Mouse (Mus musculus) limb, embryonic 12.5 days (tissue): ENCODE data around the gene Nfkbid. TPM values are rescaled to one million over a fixed set of nuclear protein-coding genes. Genes with fewer than 3 reads are reported as not detected.

ENCODE experiments used
- ATAC-seq: fragments of 200-750 bp; cut with Nextera tagmentation; 2 replicates; pipeline ENCODE4 v1.8.0; 2017; ENCODE audit warnings: low read depth, moderate TSS enrichment; ENCODE audit not compliant: insufficient number of reproducible peaks, insufficient read depth, low FRiP score, low TSS enrichment
- H3K27ac ChIP-seq: fragments of 300-500 bp; sonication (generic); 2 replicates; pipeline ENCODE4 v1.5.1; 2016; ENCODE audit warnings: mild to moderate bottlenecking, moderate library complexity
- H3K27me3 ChIP-seq: fragments of 300-500 bp; sonication (generic); 2 replicates; pipeline ENCODE4 v1.6.1; 2016; ENCODE audit warnings: mild to moderate bottlenecking, moderate library complexity
- H3K36me3 ChIP-seq: fragments of 300-500 bp; sonication (generic); 2 replicates; pipeline ENCODE4 v1.6.1; 2016; ENCODE audit warnings: mild to moderate bottlenecking, moderate library complexity
- H3K4me1 ChIP-seq: fragments of 300-500 bp; sonication (generic); replicated peaks from 2 replicates; pipeline ENCODE4 v1.6.1; 2016
- H3K4me2 ChIP-seq: fragments of 300-500 bp; sonication (generic); 2 replicates; pipeline ENCODE4 v1.6.1; 2016; ENCODE audit warnings: mild to moderate bottlenecking, moderate library complexity
- H3K4me3 ChIP-seq: fragments of 300-500 bp; sonication (generic); replicated peaks from 2 replicates; pipeline ENCODE4 v1.5.1; 2016; ENCODE audit warnings: mild to moderate bottlenecking
- H3K9ac ChIP-seq: fragments of 300-500 bp; sonication (generic); replicated peaks from 2 replicates; pipeline ENCODE4 v1.6.1; 2016; ENCODE audit warnings: mild to moderate bottlenecking, moderate library complexity
- H3K9me3 ChIP-seq: fragments of 300-500 bp; sonication (generic); 2 replicates; pipeline ENCODE4 v1.6.1; 2016; ENCODE audit warnings: mild to moderate bottlenecking, moderate library complexity
- WGBS: fragments of 180-500 bp; shearing (Covaris S2); methylation state at CpG from one replicate; pipeline ENCODE4 v1.1.7; 2016; 5-methylcytosine and 5-hydroxymethylcytosine counted together
- polyA plus RNA-seq: library from polyadenylated mRNA; unstranded; fragments of >200 nt; fragmentation: Nextera tagmentation; extraction: Ambion mirVana; gene quantifications from 2 replicates; pipeline ENCODE4 v1.2.1, GENCODE M21; 2016

The Nfkbid gene
- polyA plus RNA-seq, 1 experiment from 2014 or later = 1.3 TPM

GRCm38 (mm10) chr7:30409789-30410188, 11.7 kb upstream of the Nfkbid start:
- 33% methylated on average over 2 of the region's 2 CpGs for WGBS
- H3K36me3 ChIP-seq = no peaks in the 10 kb centered on the region

GRCm38 (mm10) chr7:30411023-30411422, 10.5 kb upstream of the Nfkbid start:
- Histone ChIP-seq H3K4me1 (no peaks in the 10 kb centered on the region), H3K36me3 (no peaks in the 10 kb centered on the region), H3K4me3 (no peak overlapping the region), H3K9ac (no peak overlapping the region), H3K4me2 (no peak overlapping the region), H3K27ac (no peak overlapping the region), H3K27me3 (peaks cover 11% of the 10 kb centered on the region; the same call in 1 of the 2 replicates), H3K9me3 (no peaks in the 10 kb centered on the region)
- no peak for ATAC-seq
- 69% methylated on average over 3 of the region's 3 CpGs for WGBS

More at GRCm38 (mm10) chr7:30409789-30410188, 11.7 kb upstream of the Nfkbid start:
- H3K4me1 ChIP-seq = no peaks in the 10 kb centered on the region
- H3K9me3 ChIP-seq = no peaks in the 10 kb centered on the region
- peaks cover 11% of the 10 kb centered on the region; the same call in 1 of the 2 replicates for H3K27me3 ChIP-seq
- no peak for ATAC-seq
- no peak overlapping the region for H3K27ac ChIP-seq
- no peak overlapping the region for H3K9ac ChIP-seq
- no peak overlapping the region for H3K4me2 ChIP-seq
- H3K4me3 ChIP-seq = no peak overlapping the region

GRCm38 (mm10) chr7:30412735-30413147, 8.8 kb upstream of the Nfkbid start:
- Histone ChIP-seq H3K9ac (no peak overlapping the region), H3K9me3 (no peaks in the 10 kb centered on the region), H3K4me1 (no peaks in the 10 kb centered on the region), H3K27me3 (peaks cover 10% of the 10 kb centered on the region; the same call in 1 of the 2 replicates), H3K27ac (no peak overlapping the region), H3K4me3 (no peak overlapping the region), H3K36me3 (no peaks in the 10 kb centered on the region), H3K4me2 (no peak overlapping the region)
- WGBS = 43% methylated on average over 4 of the region's 4 CpGs
- ATAC-seq = no peak

GRCm38 (mm10) chr7:30413596-30413995, 7.9 kb upstream of the Nfkbid start, which contains the start of gene Tyrobp:
TSS of gene Tyrobp (plus strand) at chr7:30413760.
- WGBS = 59% methylated on average over 5 of the region's 5 CpGs
- no peak within 1 kb of the TSS for H3K27ac ChIP-seq
- H3K4me2 ChIP-seq = no peak within 1 kb of the TSS
- ATAC-seq = no peak
- no peak within 1 kb of the TSS for H3K4me3 ChIP-seq
- peaks cover under 1% of the 10 kb centered on the region; the same call in 1 of the 2 replicates for H3K9me3 ChIP-seq
- H3K9ac ChIP-seq = no peak within 1 kb of the TSS; the same call in 1 of the 2 replicates
- no peaks in the 10 kb centered on the region for H3K36me3 ChIP-seq
- no peaks in the 10 kb centered on the region for H3K4me1 ChIP-seq
- peaks cover 8% of the 10 kb centered on the region; the same call in 1 of the 2 replicates for H3K27me3 ChIP-seq

- H3K4me1 ChIP-seq = peaks cover 14% of the 10 kb centered on the region; the same call in 1 of the 2 replicates
These were observed 3.7 kb upstream of the Nfkbid start for GRCm38 (mm10) chr7:30417856-30418255.

GRCm38 (mm10) chr7:30419561-30420499, 1.7 kb upstream of the Nfkbid start, which contains the start of gene Hcst:
TSS of gene Hcst (minus strand) at chr7:30419854.
- Histone ChIP-seq H3K9ac (no peak within 1 kb of the TSS), H3K27me3 (peaks cover 45% of the 10 kb centered on the region), H3K4me1 (peaks cover 17% of the 10 kb centered on the region; the same call in 1 of the 2 replicates), H3K27ac (no peak within 1 kb of the TSS), H3K4me3 (no peak within 1 kb of the TSS), H3K9me3 (peaks cover 8% of the 10 kb centered on the region; the same call in 1 of the 2 replicates), H3K36me3 (no peaks in the 10 kb centered on the region), H3K4me2 (no peak within 1 kb of the TSS)
- no peak for ATAC-seq
- WGBS = 69% methylated on average over 10 of the region's 10 CpGs

More at GRCm38 (mm10) chr7:30417856-30418255, 3.7 kb upstream of the Nfkbid start:
- Histone ChIP-seq H3K36me3 (no peaks in the 10 kb centered on the region), H3K4me2 (no peak overlapping the region), H3K4me3 (no peak overlapping the region), H3K27me3 (peaks cover 31% of the 10 kb centered on the region), H3K9me3 (peaks cover 8% of the 10 kb centered on the region; the same call in 1 of the 2 replicates), H3K27ac (no peak overlapping the region), H3K9ac (no peak overlapping the region)
- ATAC-seq = no peak
- WGBS = 71% methylated on average over 9 of the region's 9 CpGs

GRCm38 (mm10) chr7:30420673-30421072, 859 bp upstream of the Nfkbid start:
- Histone ChIP-seq H3K27ac (no peak overlapping the region), H3K9ac (no peak overlapping the region), H3K4me1 (peaks cover 17% of the 10 kb centered on the region; the same call in 1 of the 2 replicates), H3K27me3 (peaks cover 49% of the 10 kb centered on the region), H3K36me3 (peaks cover 3% of the 10 kb centered on the region; the same call in 1 of the 2 replicates), H3K4me3 (no peak overlapping the region), H3K9me3 (peaks cover 8% of the 10 kb centered on the region; the same call in 1 of the 2 replicates), H3K4me2 (no peak overlapping the region)
- 79% methylated on average over 3 of the region's 3 CpGs for WGBS
- no peak for ATAC-seq

GRCm38 (mm10) chr7:30421890-30422435, 431 bp downstream of the Nfkbid start:
- H3K36me3 ChIP-seq = peaks cover 8% of the 10 kb centered on the region; the same call in 1 of the 2 replicates
- peaks cover 49% of the 10 kb centered on the region for H3K27me3 ChIP-seq
- peak overlapping the region; percentile 57 for H3K4me3 ChIP-seq
- peaks cover 17% of the 10 kb centered on the region; the same call in 1 of the 2 replicates for H3K4me1 ChIP-seq
- H3K4me2 ChIP-seq = peak overlapping the region; percentile 90
- H3K9ac ChIP-seq = peak overlapping the region; percentile 53
- H3K27ac ChIP-seq = no peak overlapping the region
- peak; percentile 35; the same call in 1 of the 2 replicates for ATAC-seq
- H3K9me3 ChIP-seq = peaks cover 8% of the 10 kb centered on the region; the same call in 1 of the 2 replicates
- under 1% methylated on average over 45 of the region's 45 CpGs for WGBS

GRCm38 (mm10) chr7:30422560-30422959, 1.0 kb downstream of the Nfkbid start:
- peaks cover 49% of the 10 kb centered on the region for H3K27me3 ChIP-seq

GRCm38 (mm10) chr7:30423071-30423641, 1.6 kb downstream of the Nfkbid start:
- Histone ChIP-seq H3K9ac (peak overlapping the region; percentile 53), H3K9me3 (peaks cover 8% of the 10 kb centered on the region; the same call in 1 of the 2 replicates), H3K27me3 (peaks cover 49% of the 10 kb centered on the region), H3K36me3 (peaks cover 8% of the 10 kb centered on the region; the same call in 1 of the 2 replicates), H3K4me1 (peaks cover 17% of the 10 kb centered on the region; the same call in 1 of the 2 replicates), H3K4me3 (peak overlapping the region; percentile 57), H3K4me2 (peak overlapping the region; percentile 90), H3K27ac (no peak overlapping the region)
- no peak for ATAC-seq
- 47% methylated on average over 23 of the region's 23 CpGs for WGBS

More at GRCm38 (mm10) chr7:30422560-30422959, 1.0 kb downstream of the Nfkbid start:
- Histone ChIP-seq H3K9ac (peak overlapping the region; percentile 53), H3K4me2 (peak overlapping the region; percentile 90), H3K4me3 (peak overlapping the region; percentile 57), H3K27ac (0 out of 2 replicates have a peak overlapping the region, but pooled peaks have one; percentile 23), H3K4me1 (peaks cover 17% of the 10 kb centered on the region; the same call in 1 of the 2 replicates), H3K9me3 (peaks cover 8% of the 10 kb centered on the region; the same call in 1 of the 2 replicates), H3K36me3 (peaks cover 8% of the 10 kb centered on the region; the same call in 1 of the 2 replicates)
- no peak for ATAC-seq
- WGBS = 16% methylated on average over 9 of the region's 9 CpGs
